Mouse (Mus musculus) frontal cortex, adult 2 months (tissue): ENCODE measurements around the gene Zcchc2. TPM values are rescaled to one million over a fixed set of nuclear protein-coding genes. Genes with fewer than 3 reads are reported as not detected.

Experiments
- DNase-seq, 2 experiments: peaks; one replicate each; pipeline ENCODE4 v3.0.0; 2022; ENCODE audit warnings: low spot score in 1 of 2; ENCODE audit errors: extremely low spot score in 1 of 2
- polyA plus RNA-seq: library from polyadenylated mRNA; depleted of rRNA; stranded (reverse); fragments of >200 nt; gene quantifications from 2 replicates; pipeline ENCODE4 v1.2.3, GENCODE M21; 2012

The Zcchc2 gene
- polyA plus RNA-seq, 1 experiment, result 16.7 TPM

DNA sequence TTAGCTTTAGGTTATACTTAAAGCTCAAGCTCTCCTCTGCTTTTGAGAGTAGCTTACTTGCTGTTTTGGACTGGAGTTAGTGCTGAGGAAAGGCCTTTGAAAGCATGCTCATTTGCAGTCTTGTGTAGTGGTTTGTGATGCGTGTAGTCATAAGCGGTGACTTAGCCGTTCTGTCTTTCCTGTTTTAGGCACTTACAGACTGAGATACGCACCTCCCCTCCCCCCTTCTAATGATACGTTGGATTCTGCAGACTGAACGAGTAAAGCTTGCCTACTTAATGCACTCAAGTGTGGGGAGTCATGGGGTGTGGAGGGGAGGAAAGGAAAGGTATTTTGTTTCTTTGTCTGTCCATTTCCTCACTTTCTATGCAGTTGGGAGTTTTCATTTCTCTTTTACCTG lies 41.7 kb downstream of the Zcchc2 start:
- no peak for DNase-seq

DNA sequence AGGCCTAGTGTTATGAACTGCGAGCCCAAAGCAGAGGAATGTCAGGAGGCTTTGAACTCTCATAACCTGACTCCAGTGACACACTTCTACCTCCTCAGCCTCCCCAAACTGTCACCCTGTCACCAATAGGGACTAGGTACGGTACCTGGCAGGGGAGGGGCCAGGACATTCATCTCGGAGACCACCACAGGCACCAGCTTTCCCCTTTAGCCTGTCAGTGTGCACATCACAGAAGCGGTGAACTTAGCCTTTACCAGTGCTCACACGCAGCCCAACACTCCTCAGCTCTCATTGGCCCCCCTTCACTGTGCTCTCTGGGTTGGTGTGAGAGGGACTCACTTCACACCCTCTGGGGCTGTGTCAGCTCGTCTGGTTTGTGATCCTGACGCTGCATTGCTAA lies 44.6 kb downstream of the Zcchc2 start:
- no peak for DNase-seq

DNA sequence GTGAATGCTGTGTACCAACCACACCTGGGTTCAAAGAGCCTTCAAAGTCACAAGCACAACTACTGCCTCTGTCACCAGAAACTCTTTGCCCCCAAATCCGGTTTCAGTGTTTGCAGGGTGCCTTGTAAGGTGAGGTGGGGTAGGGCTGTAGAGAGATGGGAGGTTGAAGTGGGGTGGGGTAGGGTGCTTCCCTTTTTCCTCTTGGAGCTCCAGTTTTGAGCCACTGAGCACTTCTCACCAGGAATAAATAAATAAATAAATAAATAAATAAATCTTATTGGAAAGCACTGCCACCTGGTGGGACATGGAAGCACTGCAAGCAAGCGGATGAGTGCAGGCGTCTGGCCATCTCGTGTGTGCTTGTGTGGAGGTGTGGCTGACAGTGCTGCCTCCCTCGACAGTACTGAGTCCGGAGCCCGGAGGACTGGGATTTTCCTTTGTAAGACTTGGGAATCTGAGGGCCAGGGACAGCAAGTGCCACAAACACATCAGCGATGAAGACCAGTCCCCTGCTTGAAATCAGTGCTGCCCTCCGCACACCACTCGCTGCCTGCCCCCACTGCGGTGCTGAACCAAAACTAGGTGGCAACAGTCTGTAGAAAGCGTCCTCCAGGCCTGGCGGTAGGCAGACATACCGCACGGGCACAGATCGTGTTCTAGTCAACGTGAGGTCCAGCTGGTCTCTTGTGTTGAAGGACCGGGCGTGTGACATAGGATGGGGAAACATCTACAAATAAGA lies 46.8 kb downstream of the Zcchc2 start:
- peak; percentile 28 to 85 for DNase-seq

DNA sequence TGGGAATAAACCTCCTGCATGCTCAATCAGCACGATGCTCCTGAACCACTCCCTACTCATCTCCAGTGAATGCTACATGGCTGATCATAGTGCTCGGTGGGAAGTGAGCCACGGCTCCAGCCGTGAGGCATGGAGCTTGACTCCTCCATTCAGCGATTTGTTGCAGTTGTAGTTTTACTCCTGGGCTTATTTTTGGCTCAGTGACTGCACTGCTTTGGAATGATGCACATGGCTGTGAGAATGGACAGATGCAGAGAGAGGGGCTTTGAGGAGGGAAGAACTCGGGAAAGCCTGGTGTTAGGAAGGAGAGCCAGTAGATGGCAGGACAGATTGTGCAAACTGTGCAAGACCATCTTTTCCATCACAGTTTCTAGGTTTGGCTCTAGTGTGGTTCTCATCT lies 49.1 kb downstream of the Zcchc2 start:
- DNase-seq, result peak in 1 of 2 experiments; percentile 25

DNA sequence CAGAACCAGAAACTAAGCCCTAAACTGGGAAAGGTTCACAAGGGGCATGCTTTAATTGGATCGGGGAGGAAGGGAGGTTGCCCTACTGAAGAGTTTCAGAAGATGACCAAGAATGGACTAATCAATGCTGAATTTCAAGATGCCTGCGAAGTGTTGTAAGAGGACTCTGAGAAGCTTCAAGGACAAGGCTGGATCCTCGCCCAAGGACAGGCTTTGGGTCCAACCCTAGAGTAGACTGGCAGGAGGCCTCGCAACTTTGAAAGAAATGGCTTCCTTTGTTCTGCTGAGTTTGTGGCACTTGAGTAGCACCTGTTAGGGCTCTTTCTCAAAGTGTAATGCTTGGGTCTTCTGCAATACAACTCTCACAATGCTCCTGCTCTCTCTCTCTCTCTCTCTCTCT lies 50.1 kb downstream of the Zcchc2 start:
- no peak for DNase-seq

DNA sequence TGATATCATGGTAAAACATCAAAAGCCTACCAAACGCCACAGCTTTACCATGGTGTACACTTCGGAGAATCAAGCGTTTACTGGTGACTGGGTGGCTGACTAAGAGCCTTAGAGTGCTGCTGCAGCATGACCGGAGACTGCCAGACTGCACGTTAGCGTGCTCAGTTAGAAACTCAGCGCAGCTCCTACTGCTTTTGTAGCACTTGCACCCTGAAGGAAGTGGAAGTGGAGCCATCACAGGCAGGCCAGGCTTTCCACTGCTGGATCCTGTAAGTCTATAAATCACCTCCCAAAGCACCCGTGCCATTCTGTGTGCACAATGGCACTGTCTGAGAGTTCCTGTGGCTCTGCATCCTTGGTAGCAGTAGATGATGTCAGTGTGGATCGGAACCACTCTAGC lies 52.0 kb downstream of the Zcchc2 start:
- no peak for DNase-seq

DNA sequence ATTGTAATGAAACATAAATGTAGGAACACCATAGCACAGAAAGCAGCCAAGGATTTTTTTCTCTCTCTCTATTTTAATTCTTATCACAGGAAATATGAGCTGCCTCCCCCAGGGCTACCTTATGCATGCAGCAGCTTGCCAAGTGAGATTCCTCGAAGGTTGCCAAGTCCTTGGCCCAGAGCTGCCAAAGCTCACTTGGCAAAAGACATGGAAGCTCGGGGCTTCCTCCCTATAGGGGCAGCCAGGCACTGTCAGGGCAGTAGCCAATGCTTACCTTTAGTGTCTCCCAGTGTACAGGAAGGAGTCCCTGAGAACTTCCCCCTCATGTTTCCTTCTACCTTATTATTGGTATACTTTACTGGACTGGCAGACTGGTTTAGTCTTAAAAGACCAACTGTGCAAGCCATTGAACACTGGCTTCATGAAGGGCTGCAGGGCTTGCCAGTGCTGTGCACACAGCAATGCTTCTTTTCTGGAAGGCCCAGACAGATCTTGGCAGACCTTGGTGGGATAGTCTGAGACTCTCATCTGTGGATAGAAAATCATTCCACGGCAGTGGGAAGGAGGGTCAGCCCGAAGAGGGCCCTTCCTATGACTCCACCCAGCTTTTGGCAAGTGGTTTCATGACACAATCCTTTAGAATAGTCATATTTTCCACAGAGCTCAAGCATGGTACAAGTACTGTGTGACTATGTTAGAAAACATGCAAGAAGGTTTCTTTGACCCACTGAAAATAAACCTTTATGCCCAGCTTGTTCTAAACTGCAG lies 53.0 kb downstream of the Zcchc2 start:
- DNase-seq, result peak in 1 of 2 experiments; percentile 30

DNA sequence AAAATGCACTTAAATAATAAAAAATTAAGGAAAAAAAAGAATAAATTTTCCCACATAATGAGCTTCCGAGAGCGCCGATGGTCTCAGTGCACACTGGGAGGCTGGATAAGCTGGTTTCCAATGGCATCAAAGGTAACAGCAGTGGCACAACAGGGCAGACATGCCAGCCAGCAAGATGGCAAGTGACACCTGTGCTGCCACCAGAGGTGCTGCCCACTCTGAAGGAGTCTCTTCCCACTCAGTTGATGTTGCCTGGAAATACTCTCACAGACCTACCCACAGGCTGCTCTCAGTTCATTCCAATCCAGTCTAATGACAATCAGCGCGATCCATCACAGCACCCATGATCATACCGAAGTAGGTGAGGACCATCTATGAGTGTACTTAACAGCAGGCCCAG lies 58.8 kb downstream of the Zcchc2 start:
- no peak for DNase-seq

DNA sequence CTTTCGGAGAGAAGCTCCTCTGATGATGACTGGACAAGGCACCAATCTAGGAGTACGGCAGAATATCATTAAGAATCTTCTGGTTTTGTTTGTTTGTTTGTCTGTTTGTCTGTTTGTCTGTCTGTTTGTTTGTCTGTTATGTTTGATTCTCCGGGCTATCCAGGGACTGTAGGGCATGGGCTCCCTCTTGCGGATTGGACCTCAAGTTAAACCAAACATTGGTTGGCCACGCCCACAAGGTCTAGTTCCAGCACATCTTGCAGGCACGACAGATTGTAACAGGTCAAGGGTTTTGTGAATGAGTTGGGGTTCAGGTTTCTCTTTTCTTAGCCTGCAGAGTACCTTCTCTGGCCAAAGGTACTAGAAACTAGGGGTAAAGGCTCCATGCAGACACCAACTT lies 64.8 kb downstream of the Zcchc2 start:
- no peak for DNase-seq

DNA sequence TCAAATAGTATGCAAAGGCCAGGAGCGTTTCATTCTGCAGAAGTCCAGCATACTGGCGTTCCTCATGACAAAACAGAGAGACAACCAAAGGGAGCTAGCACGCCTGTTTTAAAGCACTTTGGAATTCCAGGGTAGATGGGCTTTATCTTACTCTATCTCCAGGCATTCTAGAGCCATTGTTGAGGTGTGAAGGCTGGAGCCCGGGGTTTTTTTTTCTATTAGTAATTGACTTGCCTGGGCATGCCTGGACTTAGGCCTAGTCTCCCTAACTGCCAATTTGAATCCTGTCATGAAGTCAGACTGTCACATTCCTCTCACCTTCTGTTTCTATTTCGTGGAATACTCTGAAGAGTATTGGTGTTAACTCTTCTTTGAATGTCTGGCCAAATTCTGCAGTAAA lies 68.1 kb downstream of the Zcchc2 start:
- DNase-seq, result no peak

DNA sequence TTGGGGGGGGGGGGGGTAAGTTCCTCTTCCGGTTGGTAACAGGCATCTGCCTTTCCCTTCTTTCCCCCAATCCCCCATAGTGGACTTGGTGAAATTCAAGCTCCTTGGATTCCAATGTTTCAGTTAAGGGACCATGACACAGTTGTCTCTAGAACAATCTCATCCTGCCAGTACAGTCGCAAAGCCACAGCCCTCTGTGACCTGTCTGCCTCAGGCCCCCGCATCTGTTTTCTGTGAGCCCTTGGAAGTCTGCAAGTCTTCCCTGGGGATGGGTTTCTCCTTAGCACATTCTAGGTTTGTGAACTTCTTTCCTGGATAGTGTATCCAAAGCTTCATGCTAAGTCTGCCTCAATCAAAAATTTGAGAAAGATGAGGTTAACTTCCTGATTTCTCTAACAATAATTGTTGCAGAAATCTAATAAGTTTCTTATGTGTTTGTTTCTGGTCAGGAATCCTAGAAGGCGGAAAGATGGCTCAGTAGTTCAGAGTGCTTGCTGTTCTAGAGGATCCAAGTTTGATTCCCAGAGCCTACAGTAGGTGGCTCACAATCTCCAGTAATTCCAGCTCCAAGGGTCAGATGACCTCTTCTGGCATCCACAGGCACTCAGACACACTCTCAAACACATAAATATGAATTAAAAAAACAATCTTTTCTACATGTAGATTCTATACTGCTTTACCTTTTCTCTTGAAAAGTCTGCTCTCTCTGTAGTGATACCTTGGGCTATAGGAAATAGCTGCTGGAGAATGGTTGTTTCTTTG lies 69.5 kb downstream of the Zcchc2 start:
- DNase-seq, result no peak

DNA sequence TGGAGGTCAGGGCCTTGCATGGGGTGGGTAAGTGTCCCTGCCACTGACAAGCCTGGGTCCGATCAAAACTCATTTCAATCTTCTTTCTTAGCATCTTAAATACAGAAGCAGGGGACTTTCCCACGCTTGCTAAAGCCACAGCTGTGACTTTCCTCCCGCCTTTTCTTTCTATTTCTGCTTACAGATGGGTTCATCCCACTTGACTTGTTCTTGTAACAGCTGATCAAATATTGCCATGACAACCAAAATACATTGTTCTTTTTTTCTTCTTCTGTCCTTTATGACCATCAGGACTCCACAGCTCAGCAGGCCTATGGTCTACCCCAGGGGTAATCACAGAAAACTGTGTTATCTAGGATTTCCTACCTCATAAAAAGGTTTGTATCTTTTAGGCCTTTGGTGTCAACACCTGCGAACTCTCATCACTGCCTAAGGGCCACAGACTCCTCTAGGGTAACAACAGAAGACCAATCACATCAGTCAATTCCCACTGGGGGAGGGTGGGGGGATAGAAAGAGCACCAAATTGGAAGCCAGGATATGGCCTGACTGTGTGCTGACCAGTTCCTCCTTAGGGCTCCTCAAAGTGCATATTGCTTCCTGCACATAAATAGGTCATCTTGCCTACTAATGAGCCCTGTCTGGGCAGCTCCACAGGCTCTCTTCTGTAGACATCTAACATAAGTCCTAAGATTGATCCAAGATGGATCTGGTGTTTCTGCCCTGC lies 71.1 kb downstream of the Zcchc2 start:
- DNase-seq, result no peak

DNA sequence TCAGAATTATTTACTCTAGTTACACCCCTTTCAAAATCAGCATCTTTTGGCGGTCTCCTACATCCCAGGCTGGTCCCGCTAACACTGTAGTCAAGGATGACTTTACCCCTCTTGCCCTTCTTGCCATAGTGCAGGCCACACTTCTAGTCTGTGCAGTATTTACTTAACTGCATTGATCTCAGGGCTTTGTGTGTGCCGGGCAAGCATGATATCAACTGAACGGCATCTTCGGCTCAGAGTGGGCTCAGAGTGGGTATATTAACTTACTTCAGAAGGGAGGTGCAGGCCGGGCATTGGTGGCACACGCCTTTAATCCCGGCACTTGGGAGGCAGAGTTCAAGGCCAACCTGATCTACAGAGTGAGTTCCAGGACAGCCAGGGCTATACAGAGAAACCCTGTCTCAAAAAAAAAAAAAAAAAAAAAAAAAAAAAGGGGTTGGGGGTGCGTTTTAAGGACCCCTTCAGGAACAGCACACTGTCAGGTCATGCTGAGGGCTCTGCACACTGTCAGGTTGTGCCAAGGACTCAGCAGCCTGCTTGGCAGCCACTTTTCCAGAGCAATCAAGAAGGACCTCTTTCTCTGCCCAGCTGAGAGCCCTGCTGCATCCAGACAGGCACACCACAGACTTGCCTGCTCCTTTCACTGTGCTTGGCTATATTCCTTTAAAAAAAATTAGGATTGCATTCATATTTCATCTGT lies 72.8 kb downstream of the Zcchc2 start:
- DNase-seq, result no peak

DNA sequence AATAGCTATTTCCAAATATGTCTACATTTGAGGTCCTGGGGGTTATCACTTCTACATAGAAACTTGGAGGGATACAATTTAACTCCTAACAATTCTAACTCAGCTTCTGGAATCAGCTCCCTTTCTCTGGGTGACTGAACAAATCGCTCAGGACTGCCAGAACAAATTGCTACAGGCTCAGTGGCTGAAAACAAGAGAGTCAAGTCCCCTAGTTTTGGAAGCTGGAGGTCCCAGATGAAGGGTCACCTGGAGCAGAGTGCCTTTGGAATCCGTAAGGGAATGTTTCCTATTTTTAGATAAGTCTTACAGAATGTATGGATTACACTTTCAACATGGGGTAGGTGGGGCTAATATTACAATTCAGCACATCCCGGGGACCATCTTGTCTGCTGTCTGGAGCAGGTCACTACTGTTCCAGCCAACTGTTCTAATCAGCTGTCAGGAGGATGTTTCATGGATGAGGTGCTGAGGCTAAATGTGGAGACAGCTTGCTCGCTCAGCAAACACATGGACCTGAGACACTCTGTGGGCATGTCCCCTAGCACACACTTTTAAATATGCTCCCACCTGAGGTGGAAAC lies 73.5 kb downstream of the Zcchc2 start:
- no peak for DNase-seq

DNA sequence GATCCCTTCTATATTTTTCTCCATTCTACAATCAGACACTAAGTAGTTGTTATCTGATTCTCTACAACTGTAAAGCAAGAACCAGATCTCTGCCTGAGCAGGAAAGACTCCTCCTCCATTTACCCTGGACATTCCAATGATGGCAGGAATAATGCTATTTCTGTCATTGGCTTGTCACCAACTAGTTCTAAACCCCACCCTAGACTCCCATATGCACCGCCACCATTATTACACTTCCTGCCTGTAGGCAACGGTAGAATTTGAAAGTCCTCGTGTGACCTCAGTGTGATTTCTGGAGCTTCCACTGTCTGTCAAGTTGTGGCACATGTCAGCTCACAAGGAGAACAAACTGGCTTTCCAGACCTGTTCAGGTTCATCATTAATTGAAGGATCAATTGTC lies 74.1 kb downstream of the Zcchc2 start:
- no peak for DNase-seq

DNA sequence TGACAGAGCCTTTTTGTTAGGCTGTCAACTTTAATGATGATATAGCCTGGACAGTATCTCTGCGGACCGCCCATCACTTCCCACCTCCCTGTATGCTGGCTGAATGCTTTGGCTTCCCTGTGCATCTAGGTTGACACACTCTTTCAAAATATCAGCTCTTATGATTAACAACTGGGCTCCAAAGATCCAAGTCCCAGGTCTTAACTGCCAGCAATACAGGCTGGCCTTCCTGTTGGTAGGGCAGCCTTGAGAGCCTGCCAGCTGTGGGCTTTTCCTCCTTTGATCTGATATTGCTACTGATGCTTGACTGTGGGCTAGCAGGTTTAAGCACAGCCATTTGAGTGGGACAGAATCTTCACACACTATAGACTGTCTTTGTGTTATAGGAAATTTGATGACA lies 74.5 kb downstream of the Zcchc2 start:
- no peak for DNase-seq

DNA sequence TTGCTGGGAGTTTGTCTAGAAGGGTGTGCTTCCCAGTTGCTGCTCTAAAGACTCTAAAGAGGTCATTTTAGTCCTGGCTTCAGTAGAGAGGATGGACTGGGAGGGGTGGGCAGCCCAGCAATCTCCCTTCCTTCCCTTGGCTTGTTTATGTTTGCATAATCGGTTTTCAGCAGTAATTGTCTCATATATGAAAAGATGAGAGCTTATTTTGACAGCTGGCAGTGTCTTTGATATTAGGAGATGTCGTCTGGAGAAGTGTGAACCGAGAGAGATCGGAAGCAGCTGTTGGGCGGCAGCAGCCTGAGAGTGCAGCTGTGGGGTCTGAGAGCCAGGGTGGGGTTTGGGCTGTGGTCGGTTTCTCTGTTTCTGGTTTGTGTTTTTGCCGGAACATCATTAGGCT lies 75.5 kb downstream of the Zcchc2 start:
- DNase-seq, result no peak

DNA sequence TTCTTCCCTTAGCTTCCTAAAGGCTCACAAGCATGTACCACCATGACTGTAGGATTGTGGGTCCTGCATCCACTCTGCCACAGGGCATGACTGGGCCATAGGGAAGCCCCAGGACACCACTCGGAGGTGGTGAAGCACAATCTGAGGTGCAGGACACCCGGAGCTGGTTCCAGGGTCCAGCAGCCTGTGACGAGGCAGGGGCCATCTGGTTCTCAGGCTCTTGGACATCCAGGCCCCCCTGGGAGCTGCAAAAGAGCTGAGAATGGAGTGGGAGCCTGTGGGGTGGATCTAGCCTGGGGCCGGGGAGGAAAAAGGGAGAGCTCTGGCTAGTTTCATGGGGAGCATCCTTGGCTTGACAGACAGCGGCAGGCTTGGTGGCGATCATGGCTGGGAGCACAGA lies 77.1 kb downstream of the Zcchc2 start:
- no peak for DNase-seq

DNA sequence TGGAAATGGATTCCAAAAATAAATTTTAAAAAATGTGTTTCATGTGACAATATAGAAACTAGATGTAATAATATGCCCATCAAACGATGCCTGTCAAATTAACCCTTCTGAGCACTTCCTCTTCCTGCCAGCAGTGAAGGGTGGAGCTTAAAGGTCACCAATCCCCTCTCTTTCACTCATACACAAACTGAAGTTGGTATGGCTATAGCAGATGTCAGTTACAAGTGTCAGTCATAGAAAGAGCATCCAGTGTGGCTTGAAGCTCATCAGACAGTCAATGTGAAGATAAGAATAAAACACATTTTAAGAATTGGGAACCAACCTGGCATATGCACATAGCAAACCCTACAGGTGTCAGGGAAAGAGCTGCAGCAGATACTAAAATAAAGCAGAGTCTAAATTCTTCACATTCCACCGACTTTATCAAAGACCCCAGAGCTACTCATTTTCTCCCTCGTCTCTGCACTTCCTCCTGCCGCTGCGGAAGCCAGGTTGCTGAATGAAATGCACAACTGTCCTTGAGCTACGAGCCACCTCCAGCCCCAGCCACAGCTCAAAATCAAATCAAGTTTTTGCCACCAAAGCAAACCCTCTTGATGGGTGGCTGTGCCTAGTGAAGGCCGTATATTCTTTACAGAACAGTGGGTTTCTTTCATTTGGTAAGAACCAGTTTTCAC lies 79.8 kb downstream of the Zcchc2 start:
- no peak for DNase-seq
